Mouse (Mus musculus) mature B cell (primary cell): Measurements from ENCODE around the gene Rcan2.

Source experiments
- in situ Hi-C: fragments of 300-500 bp; cut with MboI; formaldehyde crosslinking; loops from 2 replicates; pipeline ENCODE4 v1.14.3; 2019

The Rcan2 gene

DNA sequence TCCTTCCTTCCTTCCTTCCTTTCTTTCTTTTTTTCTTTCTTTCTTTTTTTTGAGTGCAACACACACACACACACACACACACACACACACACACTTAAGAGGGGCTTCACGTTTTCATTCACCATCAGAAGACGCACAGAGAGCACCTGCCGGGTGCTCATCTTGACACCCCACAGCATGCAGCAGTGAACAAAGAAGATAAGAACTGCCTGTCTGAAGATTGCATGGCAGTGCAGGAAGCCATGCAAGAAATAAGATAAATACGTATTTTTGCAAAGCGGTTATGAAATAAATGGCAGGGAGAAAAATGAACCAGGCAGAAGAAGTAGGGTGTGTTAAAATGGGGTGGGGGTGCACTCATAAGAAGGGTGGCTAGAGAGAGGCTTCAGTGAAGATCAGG lies 116.0 kb downstream of the Rcan2 start:
- in situ Hi-C loops: no loop called here

DNA sequence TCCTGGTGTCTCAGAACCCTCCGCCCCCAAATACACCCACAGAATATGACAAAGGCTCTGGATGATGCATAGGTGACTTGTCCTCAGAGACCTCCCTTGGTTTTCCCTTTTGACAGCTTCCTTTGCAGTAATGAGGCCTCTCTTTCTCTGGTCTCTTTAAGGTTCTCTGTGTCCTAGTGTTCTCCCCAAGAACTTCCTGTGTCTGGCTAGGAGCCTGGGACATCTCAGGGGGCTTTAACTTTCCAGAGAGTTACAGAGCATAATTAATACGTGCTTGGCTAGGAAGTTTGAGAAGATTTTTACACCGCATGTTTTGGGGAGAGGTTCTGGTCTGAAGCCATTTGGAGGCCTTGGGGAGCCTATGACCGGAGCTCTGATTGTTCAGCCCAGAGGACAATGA lies 128.7 kb downstream of the Rcan2 start:
- in situ Hi-C loops: no loop called here

DNA sequence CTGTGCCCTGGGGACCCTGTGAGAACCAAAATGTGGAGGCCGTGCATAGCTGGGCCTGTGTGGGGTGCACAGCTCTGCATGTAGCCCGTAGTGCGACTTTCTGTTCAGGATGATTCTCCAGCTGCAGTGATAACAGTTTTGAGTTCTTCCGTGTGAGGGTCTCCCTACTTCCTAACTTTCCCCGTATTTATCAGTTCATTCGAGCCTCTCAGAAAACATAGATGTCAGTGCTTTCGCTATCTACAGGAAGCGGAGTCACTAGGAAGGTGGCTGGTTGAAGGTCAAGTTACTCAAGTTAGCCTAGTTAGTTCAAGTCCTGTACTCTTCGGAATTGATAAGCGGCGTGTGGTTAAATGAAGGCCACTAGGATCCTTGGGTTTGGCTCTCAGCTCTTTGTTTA lies 130.6 kb downstream of the Rcan2 start:
- in situ Hi-C loops: no loop called here

DNA sequence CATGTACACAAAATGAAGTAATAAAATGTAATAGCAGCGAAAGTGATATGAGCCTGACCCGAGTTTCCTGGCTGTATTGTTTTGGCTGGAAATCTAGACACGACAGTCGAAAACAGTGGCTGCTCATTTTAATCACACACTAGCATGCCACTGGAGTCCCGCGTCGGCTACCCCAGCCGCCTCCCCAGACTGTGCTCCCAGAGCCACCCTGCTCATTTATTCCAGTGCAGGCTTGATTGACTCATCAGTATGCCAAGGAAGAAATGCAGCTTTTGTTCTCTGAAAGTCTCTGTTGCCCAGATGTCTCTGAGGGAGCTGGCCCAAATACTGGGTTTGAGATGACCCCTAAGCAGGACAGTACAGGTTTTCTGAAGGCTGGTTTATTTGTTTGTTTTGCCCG lies 132.9 kb downstream of the Rcan2 start:
- in situ Hi-C loops: no loop called here

DNA sequence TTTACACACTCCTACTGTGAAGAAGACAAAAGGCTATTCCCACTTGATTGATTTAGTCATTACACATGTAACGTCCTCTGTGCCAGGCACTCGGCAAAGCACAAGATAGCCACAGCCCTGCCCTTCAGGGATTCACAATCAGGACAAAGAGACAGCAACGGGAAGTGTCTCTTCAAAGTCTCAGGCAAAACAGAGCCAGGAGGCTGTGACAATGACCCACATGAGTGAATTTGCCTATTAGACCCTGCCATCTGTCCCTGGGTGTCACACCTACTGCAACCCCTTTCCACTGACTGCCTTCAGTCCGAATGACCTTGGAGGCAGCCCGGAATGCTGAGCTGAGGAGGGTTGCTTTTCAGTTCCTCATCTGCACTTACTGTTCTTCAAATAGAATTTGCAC lies 151.1 kb downstream of the Rcan2 start:
- in situ Hi-C loops: no loop called here

DNA sequence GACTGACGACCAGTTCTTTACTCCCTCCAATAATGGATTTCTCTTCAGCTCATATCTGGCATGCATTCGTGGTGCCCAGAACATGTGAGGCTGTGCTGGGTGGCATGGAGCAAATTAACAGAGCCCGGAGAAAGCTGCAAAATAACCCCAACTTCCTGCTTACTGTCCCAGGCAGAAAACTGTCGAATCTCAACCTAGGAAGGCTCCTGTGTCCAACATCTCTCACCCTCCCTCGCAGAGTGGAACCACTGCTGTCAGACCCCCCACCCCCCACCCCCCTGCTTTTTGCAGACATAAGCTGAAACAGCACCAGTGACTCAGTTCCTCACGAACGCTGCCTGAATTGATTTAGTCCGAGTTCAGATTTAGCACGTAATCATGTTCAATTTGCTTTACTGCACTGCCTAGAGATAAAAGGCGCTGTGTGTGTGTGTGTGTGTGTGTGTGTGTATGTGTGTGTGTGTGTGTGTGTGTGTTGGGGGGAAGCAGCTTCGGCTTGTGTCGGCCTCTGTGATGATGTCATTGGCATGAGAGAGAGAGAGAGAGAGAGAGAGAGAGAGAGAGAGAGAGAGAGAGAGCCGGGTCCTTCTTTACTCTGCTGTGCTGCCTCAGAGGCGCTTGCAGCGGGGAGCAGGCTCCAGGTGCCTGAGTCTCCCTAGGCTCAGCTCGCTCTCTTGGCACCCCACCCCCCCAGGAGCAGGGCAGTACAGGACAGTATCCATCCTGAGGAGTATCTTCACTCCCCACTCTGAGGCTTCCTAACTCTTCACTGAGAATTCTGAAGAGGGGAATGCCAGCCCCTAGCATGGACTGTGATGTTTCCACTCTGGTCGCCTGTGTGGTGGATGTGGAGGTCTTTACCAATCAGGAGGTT lies 151.7 kb downstream of the Rcan2 start:
- in situ Hi-C loops: no loop called here

DNA sequence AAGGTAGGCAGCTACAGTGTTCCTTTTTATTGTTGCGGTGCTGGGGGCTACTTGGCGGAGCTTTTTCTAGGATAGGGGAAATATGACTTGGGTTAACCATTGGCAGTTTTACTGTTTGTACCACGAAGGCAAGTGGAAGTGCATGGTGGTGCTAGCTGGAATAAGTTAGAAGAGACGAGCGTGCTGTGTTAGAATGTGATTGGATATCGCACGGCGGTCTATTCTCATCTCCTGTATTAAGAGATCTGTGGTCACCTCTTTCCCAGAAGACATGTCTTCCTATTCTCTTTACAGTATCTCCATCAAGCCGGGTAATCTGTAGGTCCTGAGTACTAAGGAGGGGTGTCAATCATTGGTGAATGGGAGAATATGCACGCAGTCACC lies 152.4 kb downstream of the Rcan2 start:
- in situ Hi-C loops: no loop called here

DNA sequence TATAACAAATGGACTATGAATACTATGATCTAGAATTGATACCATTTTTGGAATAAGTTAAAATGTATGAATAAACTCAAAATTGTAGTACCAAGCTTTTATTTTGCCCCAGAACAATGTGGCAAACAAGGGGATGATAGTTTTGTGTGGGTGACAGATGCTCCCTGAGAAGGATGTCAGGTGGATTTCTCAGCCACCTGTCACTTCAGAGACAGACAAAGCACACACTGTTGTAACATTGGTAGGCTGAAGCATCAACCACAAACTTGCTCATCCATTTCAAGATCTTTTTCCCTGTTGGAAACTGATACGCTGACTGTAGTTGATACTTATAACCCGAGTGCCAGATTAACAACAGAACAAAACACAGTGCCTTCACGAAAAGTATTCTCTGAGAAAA lies 158.6 kb downstream of the Rcan2 start:
- in situ Hi-C loops: no loop called here

DNA sequence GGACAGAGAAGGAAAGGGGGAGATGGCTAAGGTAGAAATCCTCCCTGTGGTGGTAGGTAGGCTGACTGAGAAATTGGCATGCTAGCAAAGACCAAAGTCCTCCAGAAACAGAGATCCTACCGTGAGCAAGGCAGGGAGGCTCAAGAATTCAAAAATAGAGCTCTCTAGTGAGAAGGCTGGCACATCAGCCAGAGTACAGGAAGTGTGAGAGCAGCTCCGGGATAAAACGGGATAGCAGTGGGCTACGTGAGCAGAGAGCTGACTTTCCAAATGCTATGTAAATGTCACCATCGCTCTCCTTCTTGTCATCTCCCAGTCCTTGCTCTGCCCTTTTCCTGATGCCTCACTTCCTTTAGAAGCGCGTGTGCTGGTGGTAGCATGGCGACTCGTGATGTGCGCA lies 168.8 kb downstream of the Rcan2 start:
- in situ Hi-C loops: no loop called here

DNA sequence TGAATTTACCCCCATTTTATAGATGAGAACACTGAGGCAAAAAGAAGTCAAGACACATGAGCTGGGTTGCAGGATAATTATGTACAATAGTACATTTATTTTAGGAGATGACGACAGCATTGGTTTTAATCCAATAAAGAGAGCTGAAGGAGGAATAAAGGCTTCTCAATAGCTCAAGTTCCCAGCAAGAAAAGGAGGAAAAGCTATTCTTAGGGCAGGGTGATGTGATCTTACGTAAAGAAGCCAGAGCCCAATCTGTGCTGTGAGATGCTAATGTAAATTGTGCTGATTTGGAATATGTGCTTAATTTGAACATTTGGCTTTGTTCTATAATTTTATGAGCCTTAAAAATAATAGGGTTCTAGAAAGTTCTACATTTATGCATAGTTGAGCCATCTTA lies 176.4 kb downstream of the Rcan2 start:
- in situ Hi-C loops: no loop called here

DNA sequence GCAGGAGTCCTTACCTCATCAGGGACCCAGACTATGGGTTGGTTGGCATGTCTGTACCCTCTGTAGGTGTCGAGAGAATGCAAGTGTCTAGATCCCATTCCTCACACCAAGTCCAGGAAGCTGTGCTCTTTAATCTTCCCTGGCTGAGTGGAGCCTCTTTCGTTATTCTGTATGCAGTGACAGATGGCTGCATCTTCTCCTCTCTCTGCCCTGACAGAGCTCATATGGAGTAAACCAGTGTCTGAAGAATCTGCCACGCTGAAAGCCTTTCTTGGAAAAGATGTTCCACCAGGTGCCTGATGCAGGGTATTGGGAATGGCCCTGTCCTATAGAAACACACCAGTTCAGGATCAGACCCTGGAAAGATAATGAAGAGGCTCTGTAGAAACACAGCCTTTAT lies 178.8 kb downstream of the Rcan2 start:
- in situ Hi-C loops: no loop called here

DNA sequence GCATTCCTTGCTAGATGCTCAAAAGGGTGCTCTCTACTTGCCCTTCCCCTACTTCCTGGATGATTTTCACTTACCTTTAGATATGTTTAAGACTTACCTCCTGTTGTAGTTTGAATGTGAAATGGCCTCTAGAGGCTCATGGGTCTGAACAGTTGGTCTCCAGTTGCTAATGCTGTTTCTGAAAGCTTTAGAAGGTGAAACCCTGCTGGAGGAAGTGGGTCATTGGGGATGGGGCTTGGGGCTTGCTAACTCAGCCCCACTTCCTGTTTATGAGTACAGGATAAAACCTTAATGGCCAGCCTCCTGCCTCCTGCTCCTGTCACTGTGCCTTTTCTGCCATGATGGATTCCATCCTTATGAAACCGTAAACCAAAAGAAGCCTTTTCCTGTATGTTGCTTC lies 181.4 kb downstream of the Rcan2 start:
- in situ Hi-C loops: no loop called here

DNA sequence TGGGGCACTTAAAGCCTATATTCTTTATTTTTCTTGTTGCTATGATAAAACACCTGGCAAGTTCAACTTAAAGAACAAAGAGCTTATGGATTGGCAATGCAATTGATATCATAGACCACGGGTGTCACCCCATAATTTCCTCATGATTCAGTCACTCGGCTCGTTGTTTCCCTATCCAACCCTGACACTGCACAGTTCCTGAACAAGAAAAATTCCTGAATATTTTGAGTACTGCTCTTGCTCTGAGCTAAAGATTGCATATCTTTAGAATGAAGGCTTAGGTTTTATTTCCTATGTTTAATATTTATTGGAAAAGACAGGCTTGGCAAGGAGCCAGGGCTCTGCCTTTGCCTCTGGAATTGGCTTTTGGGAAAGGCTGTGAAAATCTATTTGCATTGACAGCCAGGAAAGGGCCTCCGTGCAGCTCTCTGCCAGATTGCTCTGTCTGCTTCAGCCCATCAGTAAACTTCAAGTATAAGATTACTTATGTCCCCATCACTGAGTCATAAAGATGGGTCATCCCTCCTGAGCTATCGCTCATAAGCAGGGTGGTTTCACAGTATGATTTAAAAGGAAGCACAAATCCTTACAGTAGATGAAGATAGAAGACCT lies 188.3 kb downstream of the Rcan2 start:
- in situ Hi-C loops: no loop called here

DNA sequence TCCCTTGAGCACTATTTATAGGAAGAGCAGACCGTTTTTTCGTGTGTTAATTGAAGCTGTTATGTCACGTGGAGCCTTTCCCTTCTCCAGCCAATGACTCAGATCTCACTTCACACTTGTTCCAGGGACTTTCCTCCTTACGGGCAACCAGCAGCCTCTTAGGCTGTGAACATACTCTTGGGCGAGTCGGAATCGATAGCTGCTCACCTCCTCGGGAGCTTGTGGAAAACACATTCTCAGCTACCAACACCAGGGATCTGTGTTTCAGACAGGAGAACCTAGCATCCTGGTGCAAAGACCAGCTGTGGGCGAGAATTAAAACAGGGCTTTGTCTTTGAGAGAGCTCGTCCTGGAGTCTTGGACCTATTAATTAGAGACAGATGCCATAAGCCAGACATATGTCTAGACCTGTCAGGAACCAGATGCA lies 189.8 kb downstream of the Rcan2 start:
- in situ Hi-C loops: no loop called here

DNA sequence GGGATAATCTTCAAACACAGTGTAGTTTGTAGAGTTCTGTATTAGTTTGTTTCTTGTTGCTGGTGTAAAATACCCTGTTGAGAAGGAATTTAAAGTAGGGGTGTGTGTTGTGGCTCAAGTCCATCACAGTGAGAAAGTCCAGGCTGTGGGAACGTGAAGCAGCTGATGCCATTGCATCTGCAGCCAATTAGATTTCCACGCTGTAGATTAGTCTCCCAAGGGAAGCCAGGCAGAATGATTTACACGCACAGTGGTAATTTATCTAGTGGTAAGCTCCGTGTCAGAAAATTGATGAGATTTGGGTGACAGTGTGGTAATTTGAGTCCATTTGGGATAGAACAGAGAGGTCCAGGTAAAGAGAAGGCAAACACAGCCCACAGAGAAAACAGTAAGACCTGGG lies 192.9 kb downstream of the Rcan2 start:
- in situ Hi-C loops: no loop called here

DNA sequence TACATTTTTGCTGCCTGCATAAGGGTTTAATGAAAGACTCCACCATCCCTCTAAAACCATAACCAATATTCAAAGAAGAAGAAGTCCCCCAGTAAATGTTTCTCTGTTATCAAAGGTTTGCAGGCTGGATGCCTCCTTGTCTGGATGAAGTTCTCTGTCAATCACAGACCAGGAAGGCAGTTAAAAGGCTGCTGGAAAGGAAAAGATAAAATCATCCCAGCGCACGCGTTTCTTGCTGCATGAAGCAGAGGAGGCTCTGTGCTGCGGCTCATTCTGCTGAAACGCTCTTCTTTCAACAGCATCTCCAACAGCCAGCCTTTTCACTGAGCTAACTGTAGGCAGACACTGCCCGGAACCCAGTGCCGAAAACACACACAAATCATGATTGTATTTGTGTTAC lies 196.4 kb downstream of the Rcan2 start:
- in situ Hi-C loops: no loop called here

DNA sequence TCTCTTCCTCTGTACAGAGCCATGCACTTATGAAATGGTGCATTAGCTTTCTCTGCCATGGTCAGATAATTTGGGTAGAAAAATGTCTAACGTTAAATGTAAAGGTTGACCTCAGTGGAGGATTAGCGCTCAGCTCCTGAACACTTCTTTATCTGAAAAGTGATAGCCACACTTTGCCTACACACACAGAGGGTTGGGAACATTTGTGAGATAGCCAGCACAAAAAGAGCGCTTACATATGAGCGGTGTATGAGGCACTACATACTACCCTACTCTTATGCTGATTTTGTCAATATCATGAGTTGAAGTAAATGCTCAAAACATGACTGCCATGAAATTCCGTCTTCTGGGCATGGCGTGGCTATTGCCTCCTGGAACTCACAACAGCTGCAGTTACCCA lies 196.9 kb downstream of the Rcan2 start:
- in situ Hi-C loops: no loop called here

DNA sequence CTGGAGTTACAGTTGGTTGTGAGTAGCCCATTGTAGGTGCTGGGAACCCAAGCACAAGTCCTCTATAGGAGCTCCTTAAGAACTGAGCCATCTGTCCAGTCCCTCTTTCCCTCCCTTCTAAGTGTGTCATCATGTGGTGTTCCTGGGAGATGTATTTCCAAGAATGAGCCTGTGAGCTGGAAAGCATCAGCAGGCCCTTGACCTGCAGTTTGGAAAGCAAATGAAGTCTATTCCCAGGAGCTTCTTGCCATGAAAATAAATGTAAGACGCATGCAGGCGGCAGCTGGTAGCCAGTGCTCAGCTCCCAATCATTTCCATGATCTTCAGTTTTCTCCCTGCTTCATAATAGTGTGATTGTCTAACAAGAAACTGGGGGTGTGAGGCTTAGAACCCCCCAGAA lies 203.2 kb downstream of the Rcan2 start:
- in situ Hi-C loops: no loop called here

DNA sequence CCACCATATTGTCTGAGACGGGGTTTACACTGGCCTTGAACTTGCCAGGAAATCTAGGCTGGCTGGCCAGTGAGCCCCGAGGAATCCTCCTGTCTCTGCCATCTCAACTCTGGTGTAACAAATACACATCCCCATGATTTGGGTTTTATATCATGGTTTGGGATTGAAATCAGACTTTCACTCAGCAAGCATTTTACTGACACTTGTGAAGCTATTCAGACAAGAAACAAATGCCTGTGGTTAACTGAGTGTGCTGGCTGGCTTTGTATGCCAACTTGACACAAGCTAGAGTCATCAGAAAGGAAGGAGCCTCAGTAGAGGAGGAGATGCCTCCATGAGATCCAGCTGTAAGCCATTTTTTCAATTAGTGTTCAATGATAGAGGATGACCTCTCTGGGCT lies 206.3 kb downstream of the Rcan2 start:
- in situ Hi-C loops: no loop called here

DNA sequence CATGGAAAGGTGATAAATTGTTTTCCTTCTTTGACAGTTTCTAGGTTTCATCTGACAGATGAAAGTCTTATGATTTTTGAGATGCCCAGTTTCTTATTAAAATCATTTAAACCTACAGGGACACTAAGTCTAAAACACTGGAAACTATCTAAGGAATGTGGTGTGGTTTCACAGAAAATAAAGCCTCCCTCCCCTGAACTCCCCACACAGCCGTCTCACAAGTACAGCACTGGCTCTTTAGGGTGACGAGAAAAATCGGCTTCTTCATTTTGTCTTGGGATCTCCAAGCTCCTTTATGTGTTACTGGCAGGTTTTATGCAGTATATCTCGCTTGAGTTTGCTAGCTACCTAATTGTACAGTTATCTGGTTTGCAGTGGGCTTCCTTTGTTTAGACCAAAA lies 210.8 kb downstream of the Rcan2 start:
- in situ Hi-C loops: no loop called here

DNA sequence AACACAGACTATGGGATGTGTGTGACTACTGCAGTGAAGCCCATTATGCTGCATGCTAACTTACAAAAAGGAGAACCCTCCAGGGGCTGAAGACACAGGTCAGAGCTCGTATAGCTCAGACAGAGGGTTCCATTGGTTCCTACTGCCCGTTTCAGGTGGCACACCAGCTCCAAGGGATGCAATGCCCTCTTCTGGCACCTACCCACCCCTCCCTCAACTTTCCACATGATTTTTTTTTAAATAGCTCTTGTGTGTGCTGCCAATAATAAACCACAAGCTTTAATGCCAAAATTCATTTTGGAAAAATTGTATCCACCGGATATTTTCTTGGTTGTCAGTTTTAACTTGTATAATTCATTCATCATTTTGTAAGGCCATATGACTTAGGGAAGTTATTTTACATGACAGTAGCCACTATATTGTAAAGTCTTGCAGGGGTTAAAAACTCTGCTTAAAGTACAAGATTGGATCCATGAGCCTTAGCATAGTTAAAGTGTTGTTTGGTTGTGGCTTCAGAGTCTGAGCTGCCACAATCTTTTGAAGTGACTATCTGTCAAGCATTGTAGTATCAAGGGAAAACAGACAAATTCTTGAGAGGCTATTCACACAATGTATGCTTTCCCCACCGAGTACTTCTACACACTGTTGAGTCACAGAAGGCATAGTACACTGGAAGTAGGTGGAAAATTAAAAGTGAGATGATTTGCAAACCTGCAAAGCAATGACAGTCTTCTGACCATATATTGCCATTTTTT lies 212.8 kb downstream of the Rcan2 start:
- in situ Hi-C loops: no loop called here

DNA sequence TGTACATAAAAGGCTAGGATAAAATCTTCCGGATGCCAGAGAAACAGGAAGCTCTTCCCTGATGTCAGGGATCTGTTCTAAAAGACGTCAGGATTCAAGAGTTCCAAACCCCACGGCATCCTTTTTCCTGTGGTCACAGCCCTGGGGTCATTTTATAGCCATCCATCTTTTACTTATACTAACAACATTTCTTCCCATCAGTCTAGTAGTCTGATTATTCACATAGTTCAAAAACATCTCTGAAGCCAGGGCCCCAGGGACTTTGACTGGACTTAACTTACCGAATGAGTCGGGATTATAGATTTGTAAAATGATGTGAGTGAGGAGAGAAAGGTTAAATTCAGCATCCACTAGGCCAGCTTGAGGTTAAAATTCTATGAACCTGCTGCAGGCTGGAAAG lies 215.2 kb downstream of the Rcan2 start:
- in situ Hi-C loops: no loop called here

DNA sequence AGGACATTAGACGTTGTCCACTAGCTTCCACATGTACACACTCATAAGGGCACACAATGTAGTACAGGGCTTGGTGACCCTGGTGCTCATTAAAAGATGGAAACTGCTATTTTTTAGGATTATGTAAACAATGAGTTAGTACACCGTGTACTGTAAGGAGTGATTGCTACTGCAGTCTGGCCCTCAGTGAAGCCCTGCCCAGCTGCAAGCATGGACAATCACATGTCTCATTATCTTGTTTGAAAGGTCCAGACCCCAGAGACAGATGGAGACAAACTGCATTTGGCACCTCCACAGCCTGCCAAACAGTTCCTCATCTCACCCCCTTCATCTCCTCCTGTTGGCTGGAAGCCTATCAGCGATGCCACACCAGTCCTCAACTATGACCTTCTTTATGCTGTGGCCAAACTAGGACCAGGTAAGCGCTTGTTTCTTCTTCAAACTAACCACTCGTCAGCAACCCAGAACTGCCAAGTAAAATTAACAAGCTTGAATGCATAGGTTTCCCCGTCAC lies 219.6 kb downstream of the Rcan2 start:
- in situ Hi-C loops: no loop called here
